Mouse (Mus musculus) spleen, postnatal 10 days (tissue): ENCODE results near the gene Mypn.

Experiments
- DNase-seq, 2 experiments: peaks; one replicate each; pipeline ENCODE4 v3.0.0; 2021 to 2022; ENCODE audit warnings: low spot score in 2 of 2

Mypn gene

DNA sequence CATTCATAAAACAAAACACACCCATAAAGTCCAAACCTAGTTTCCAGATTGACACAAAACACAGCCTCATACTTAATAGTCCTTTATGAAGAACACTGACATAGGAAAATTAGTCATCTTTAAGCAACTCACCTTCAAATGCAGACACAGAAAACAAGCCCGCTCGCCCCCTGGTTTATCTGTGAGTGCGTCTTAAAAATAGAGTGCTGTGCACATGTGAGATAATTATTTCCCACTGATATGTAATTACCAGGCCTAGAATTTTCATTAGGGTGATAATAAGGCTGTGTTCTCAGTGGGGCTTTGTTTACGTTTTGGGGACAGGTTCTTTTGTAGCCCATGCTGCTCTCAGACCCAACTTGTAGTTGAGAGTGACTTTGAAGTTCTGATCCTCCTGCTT is 4.7 kb downstream of the Mypn start:
- DNase-seq = no peak

DNA sequence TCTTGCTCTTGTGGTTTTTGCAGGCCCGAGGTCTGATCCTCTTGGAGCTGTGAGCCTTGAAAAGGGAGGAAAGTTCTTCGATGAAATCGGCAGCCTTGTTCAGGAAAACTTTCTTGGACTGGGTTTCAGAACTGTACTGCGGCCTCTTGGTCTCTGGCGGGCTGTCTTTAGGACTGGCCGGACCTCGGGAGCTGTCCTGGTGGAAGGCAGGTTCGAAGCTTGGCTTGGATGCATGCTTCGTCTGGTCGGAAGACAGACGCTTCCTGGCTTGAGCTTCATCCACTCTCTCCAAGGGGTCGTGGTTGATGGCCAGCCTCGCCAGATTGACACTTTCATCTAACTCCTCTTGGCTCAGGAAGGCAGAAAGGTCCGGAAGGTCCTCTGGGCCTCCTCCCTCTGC is 11.0 kb downstream of the Mypn start:
- DNase-seq = no peak

DNA sequence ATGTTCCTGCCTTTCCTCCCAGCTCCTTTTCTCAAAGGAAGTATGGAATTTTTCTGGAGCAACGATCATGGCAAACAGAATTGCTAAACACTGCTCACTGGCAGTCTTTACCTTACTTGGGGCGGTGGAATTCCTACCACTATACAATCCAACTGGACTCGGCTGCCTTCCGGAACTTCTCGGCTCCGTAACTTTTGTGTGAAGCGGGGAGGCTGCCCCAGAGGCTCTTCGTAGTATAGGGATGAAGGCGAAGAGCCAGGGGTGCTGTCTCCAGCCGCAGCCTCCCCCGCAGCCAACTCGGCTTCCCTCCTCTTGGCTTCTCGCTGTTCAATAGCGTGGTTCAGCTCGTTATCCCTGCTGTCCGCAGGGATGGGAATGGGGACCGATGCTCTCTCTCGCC is 11.5 kb downstream of the Mypn start:
- no peak for DNase-seq

GRCm38 (mm10) chr10:63184451-63184850 is 19.3 kb downstream of the Mypn start:
- no peak for DNase-seq

GRCm38 (mm10) chr10:63182177-63182768 is 21.5 kb downstream of the Mypn start:
- no peak for DNase-seq

- DNase-seq = no peak
Measured at GRCm38 (mm10) chr10:63181166-63181565, 22.6 kb downstream of the Mypn start.

DNA sequence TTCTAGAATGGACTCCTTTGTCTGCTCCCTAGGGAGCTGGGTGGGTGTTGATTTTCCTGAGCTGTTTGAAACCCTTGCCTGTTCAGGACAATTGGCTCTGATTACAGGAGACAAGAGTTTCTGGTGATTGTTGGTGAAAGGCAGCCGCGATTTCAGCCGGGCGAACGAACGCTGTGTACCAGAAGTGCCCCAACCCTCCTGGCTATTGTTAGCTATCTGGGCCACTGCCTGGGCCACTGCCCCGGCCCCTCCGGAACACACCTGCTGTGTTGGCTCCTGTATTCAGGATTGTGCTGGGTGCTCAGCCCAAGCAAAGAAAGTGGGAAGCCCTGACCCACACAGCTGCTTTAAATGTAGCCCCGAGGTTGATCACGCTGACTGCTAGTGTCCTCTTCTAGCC is 24.2 kb downstream of the Mypn start:
- no peak for DNase-seq

GRCm38 (mm10) chr10:63178318-63178717 is 25.4 kb downstream of the Mypn start:
- no peak for DNase-seq

- no peak for DNase-seq
Measured at GRCm38 (mm10) chr10:63177286-63178140, 26.2 kb downstream of the Mypn start.

DNA sequence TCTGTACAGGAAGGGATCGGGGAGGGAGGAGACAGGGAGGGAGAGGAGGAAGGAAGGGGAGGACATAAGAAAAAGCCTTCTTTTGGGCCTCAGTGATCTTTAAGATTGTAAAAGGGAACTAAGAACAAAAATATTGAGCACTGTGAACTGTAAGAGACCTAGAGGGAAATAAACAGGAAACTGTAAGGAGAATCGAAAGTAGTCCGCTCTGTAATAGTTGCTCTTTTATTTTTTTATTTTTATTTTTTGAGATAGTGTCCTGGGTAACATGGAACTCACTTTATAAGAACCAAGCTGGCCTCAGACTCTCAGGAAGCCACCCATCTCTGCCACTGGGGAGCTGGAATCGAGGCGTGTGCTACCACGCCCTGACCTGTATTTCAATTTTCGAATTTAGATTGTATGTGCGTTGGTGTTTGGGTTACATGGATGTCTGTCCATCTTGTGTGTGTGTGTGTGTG is 27.3 kb downstream of the Mypn start:
- DNase-seq = no peak

- DNase-seq = no peak
Measured at GRCm38 (mm10) chr10:63172089-63172488, 31.7 kb downstream of the Mypn start.

DNA sequence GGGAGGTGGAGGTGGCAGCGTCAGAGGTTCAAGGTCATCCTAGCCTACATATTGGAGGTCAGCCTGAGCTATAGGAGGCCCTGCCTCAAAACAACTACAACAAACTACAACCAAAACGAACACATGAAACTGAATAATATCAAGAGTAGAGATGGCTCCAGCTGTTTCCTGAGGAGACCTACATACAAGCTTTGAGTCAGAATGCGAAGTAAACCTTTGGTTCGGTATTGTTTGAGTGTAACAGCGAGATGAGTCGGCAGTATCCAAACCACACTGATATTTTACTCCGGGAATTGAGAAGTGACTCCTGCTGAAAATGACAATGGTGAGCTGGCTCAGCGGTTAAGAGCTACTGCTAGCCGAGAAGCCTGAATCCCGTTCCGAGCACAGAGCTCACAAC is 34.2 kb downstream of the Mypn start:
- DNase-seq = no peak

DNA sequence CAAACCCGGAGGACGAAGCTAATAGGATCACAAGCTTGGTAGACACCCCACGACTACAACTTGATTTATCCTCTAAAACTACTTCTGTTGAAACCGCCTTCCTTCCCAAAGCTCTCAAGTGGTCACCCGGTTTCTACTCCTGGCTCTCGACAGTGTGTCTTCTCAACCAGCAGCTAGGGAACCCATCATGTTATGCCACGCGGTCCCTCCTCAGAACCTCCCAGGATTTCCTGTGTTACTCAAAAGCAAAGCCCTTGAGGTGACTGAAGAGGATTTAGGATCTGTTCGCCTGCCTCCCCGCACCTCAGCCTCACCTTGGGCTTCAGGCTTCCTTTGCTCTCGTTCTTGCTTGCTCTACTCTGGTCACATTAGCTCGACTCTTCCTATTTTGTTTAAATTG is 35.6 kb downstream of the Mypn start:
- DNase-seq = no peak

DNA sequence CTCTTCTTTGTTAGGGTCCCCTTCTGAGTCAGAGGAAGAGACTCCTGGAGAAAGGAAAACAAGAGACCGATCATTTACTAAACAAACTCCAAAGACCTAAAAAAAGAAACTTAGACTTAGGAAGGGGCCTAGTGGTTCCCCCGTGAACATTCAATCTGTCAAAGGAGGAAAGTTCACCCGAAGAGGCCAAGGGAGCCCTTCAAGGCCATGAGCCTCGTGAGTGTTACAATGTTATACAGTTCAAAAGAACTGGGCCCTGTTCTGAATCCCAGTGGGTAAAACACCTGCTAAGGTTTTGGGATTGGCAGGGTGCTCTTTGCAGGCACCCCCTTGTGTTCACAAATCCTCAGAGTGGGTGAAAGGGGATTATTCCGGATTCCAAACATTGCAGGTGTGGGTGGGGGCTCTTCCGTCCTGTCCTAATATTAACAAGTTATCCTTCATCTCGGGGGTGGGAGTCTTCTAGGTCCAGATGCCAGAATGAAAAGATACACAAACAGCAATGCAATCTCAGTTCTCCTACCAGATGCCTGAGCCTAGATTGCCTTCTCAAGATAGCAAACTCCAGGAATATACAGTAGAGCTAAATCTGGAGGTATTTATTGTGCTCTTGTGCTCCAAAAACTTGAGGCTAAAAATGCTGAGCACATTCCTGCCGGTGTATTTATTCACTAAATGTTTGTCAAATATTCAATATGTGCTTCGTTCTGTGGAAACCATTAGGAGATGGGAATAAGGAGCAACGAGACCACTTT is 36.3 kb downstream of the Mypn start:
- DNase-seq = no peak

GRCm38 (mm10) chr10:63165752-63166412 is 37.9 kb downstream of the Mypn start:
- no peak for DNase-seq

DNA sequence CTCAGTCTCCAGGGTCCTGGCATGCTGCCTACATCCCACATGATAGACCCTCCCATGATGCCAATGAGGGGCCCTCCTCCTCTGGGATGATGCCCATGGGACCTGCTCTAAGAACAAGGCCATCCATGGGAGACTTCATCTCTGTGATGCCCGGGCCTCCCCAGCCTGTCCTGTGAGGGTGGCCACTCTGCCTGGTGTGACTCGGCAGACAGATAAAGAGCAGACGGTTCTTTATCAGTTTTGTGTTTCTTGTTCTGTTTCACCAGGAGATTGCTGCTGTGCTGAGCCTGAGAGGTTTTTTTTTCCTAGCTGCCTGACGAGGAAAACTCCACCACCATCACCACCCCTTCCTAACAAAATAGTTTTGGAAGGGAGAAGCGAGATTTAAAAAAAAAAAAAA is 42.5 kb downstream of the Mypn start:
- no peak for DNase-seq

DNA sequence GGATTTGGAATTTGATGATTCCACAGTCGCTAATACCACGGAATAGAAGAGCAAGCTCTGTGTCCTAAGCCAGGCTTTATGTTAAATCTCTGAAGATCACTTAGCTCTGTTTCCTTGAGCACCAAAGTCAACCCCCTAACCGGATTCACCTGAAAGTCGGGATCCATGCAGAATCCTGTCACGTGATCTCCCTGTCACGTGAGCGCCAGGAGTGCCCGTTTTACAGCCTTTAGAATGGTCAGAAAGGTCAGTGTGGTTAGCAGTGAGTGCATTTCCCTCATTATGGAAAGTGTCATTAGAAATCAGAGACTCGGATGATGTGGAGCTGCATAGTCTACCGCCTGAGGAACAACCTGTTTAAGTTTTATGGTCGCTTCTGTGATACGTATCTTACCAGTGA is 43.1 kb downstream of the Mypn start:
- no peak for DNase-seq

GRCm38 (mm10) chr10:63158191-63158590 is 45.6 kb downstream of the Mypn start:
- no peak for DNase-seq

DNA sequence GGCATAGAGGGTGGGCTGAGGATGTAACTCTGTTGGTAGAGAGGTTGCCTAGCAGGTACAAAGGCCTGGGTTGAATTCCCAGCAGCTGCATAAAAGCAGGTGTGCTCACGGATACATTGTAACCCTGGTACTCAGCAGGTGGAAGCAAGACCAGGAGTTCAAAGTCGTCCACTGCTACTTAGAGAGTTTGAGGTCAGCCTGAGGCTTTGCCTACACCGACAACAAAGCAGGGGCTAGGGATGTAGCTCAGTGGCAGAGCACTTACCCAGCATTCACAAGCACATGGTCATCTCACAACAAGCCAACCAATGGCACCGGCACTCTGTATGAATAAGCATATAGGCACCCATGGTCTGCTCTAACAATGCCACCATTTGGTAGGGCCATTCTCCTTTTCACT is 46.3 kb downstream of the Mypn start:
- DNase-seq = no peak

- no peak for DNase-seq
Measured at GRCm38 (mm10) chr10:63156919-63157318, 46.8 kb downstream of the Mypn start.

DNA sequence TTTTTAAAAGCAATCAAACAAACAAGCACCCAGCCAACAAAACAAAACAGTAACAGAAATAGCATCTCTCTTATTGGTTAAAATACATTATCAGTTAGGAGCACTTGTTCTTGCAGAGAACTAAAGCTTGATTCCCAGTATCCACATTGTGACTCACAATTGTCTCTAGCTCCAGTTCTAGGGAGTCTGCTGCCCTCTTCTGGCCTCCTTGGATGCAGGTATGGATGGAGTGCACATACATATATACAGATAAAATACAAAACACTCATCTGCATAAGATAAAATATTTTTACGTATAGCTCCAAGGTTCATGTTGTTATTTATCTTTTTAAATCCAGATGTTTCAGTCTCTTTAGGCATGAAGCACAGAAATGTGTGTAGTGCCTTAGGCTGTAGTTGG is 47.4 kb downstream of the Mypn start:
- no peak for DNase-seq

DNA sequence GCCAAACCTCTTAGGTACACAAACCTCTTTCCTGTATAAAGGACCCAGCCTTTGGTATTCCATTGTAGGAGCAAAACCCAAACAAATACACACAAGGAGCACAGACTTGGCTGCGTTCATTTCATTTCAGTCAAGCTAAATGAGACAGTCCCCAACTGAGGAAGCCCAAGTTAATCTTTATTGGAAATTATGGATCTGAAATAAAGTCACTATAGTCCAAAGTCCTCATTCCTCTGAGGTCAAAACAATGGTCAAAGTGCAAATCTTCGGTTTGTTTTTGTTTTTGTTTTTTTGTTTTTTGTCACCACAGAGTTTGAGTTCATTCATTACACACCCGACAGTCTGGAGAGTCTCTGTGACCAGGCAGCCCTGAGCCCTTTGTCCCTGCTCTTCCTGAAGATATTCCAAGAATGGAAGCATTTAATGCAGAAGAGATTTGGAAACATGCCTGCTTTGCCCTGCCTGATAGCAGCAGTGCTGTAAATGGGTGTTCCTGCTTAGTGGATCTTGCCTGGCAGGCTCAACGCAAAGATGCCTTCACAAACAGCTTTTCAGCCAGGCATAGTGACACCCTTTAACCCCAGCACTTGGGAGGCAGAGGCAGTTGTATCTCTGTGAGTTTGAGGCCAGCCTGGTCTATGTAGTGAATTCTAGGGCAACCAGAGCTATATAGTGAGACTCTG is 47.9 kb downstream of the Mypn start:
- DNase-seq = no peak
